Mouse (Mus musculus) cortical plate, adult 2 months (tissue): ENCODE results near the gene Brinp2.

Experiments
- CTCF ChIP-seq: fragments of 200-500 bp; IDR thresholded peaks from 2 replicates; pipeline ENCODE4 v1.5.1; 2011; ENCODE audit warnings: mild to moderate bottlenecking, control low read depth, low read length; ENCODE audit not compliant: insufficient read depth; ENCODE audit errors: extremely low read depth
- POLR2A ChIP-seq: fragments of 200-500 bp; IDR thresholded peaks from 2 replicates; pipeline ENCODE4 v1.6.1; 2011; ENCODE audit warnings: mild to moderate bottlenecking, low read length, control low read depth; ENCODE audit not compliant: insufficient read depth; ENCODE audit errors: extremely low read depth

- no peak for TF ChIP-seq CTCF
- TF ChIP-seq POLR2A, result no peak
These were observed 135.1 kb downstream of the Brinp2 start for GRCm38 (mm10) chr1:158221048-158221447.
